Mouse (Mus musculus) megakaryocyte-erythroid progenitor cell, adult 5-6 weeks (primary cell): ENCODE measurements at regions not wholly inside any gene's neighbourhood (a gene's known extent, or its start where the extent isn't known, plus 50 kb on each side); places are given as distances from the start of the nearest gene placed in this dataset.

Experiments
- ATAC-seq: replicated peaks from 2 replicates; pipeline ENCODE4 v1.8.0; 2016; ENCODE audit warnings: mild to moderate bottlenecking, inconsistent platforms; ENCODE audit not compliant: severe bottlenecking, poor library complexity, low FRiP score, low TSS enrichment

GRCm38 (mm10) chr11:84707772-84708171 lies 111.5 kb downstream of the Mrm1 start:
- no peak for ATAC-seq

GRCm38 (mm10) chr11:84706692-84707091 lies 112.6 kb downstream of the Mrm1 start:
- ATAC-seq: no peak

DNA sequence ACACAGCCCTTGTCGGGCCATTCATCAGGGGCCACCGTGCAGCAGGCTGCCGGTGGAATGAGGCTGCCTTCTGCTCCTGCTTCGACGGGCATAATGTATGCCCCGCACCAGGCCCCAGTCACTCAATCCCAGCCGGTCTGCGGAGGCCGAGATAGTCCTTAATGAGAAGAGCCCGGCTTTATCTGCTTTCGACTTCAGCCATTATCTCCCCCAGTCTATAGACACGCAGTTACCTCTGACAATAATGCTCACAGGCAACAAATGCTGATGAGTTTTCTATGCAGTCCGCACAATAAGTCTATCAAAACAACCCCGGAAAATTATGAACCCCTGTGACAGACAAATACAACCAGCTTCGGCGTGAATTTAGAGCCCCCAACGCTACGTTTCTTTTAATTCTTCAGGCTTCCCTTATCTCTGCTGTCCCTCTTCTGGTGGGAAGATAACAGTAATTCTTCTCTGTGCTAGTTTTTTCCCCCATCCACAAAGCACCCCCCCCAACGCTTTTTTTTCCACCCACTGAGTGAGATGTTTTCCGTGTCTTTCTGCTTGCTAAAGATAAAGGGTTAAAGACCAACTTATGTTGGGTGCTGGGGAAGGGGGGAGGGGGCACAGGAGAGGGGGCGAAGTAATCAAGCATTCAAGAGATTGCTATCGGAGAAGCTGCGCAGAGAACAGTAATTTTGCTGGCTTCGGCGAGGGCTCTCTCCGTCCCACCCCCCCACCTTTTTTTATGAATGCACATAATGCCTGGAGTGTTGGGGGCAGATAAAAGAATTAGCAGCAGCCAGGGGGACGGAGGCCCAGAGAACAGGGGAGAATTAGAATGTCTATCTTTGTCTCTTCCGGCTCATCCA lies 117.8 kb downstream of the Mrm1 start:
- ATAC-seq: peak; percentile 84

DNA sequence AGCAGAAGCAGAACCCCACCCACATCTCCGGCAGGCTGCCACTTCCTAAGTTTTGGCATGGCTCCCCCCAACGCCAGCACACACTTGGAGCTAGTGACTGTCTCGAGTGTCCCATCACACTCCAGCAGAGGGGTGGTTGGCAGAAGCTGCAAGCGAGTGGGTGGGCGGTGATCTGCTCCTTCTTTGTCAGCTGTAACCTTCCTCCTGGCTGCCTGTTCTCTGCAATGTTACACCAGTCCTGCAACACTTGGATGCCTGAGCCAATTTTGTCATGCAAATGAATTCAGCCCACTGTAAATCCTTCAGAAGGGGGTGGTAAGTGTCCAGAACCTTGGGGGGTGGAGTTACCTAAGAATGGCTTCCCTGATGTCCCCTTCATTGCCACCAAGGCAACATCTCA lies 121.8 kb downstream of the Mrm1 start:
- no peak for ATAC-seq

DNA sequence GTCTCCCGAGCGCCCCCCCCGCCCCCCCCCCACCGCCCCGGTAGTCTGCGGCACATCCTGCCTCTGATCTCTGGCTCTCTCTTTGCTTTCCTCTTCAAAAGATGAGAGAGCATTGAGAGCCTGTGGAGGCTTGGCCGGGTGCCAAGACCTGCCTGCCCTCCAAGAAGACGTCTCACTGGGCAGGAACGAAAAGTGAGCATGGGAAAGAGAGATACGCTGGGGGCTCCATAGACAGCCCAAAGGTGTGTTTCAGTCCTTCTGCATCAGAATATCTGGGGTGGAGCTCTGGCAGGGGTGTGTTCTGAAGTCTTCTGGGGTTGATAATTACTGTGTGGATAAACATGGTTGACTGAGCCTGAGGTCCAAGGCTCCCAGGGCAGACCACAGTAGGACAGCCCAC lies 126.7 kb downstream of the Mrm1 start:
- ATAC-seq: peak; percentile 66; the same call in 1 of the 2 replicates

- no peak for ATAC-seq
These were observed 127.7 kb downstream of the Mrm1 start for GRCm38 (mm10) chr11:84691410-84692148.

GRCm38 (mm10) chr11:84686473-84686872 lies 132.8 kb downstream of the Mrm1 start:
- no peak for ATAC-seq

- no peak for ATAC-seq
These were observed 135.0 kb downstream of the Mrm1 start for GRCm38 (mm10) chr11:84684325-84684724.

GRCm38 (mm10) chr11:84682931-84683330 lies 136.4 kb downstream of the Mrm1 start:
- ATAC-seq: no peak

GRCm38 (mm10) chr11:84676377-84677078 lies 142.8 kb downstream of the Mrm1 start:
- no peak for ATAC-seq

DNA sequence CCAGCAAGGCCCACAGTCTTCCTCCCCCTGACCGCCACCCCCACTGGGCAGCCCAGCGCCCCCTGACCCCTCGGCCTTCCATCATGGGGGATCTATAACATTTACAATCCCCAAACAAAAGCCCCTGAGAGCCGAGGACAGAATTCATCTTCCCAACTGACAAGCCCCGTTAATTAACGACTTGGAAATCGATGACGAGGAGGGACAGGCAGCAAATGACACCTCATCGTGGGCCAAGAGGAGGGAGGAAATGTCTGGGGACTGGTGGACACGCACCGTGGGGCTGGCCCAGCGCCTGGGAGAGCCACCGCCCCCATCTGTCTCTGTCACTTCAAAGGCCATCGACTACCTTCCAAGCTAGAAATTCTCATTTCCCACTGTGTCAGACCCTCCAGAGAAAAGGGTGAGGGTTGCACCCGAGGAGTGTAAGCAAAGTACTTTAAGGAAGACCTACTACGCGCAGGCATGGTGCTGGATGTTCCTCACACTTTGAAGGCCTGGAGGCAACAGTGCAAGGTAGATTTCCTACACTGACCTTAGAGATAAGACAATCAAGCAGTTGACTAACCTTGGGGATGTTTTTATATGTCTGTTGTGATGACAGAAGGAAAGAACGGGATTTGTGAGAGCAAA lies 146.4 kb downstream of the Mrm1 start:
- no peak for ATAC-seq

DNA sequence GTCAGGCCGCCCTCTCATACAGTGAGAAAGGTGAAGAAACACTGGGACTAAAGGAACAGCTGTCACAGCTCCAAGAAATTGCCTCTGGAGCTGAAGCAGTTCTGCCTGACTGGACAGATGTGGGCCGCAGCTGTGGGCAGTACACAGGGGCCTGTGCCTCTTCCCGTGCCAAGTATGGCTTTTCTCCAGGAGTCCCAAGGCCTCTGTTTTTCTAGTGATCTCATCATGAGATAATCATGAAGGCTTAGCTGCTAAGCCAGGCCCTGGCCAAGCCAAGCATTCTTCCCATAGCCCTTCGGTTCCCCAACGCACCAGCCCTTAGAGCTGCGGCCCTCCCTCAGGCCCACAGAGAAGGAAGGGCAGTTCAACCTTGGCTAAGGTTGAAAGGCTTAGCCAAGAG lies 146.2 kb upstream of the Lhx1 start:
- no peak for ATAC-seq

DNA sequence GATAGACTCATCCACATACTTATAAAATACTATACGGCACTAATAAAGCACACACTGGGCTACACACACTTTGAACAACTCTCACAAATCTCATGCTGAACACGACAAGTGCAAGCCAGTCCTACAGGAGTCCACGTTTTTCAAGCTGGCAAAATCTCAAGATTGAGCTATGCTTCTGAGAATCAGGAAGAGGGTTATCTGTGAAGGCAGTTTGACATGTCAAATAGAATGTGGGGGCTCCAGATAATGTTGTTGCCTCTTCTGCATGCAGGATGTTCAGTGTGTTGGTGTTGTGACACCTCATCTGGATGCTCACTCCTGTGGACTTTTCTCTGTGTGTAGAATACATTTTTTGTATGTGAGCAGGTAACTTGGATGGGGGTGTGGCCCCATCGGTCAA lies 142.4 kb upstream of the Lhx1 start:
- ATAC-seq: no peak

DNA sequence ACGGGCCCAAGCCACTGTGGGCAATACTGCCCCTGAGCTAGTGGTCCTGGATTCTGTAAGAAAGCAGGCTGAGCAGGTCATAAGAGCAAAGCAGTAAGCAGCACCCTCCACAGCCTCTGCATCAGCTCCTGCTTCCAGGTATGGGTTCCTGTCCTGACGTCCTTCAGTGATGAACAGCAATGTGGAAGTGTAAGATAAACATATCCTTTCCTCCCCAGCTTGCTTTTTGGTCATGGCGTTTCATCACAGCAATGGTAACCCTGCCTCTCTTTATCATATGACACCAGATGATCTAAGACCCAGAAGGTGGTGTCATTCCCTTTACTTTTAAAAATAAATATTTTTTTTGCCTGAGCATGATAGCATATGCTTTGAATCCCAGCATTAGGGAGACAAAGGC lies 138.9 kb upstream of the Lhx1 start:
- ATAC-seq: no peak

- no peak for ATAC-seq
These were observed 136.6 kb upstream of the Lhx1 start for GRCm38 (mm10) chr11:84661981-84662380.

DNA sequence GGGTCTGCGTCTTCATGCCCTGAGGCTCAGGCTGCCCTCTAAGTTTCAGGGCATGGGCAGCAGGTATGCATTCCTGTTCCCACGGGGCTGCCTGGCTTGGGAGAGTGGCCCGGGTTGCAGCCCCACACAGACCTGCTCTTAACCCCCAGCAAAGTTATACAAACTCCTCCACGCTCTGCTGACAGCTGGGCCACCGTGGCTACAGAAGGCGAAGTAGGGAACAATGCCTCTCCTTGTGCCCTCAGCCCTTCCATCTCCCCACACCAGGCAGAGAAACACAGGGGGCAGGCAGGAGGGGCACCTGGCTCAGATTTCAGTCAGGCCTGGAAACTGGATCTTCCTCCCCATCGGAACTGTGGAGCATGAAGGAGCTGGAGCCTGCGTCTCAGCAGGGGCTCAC lies 135.5 kb upstream of the Lhx1 start:
- no peak for ATAC-seq

GRCm38 (mm10) chr11:84659370-84659937 lies 134.1 kb upstream of the Lhx1 start:
- no peak for ATAC-seq

- no peak for ATAC-seq
These were observed 128.1 kb upstream of the Lhx1 start for GRCm38 (mm10) chr11:84653481-84653880.

GRCm38 (mm10) chr11:84648899-84649298 lies 123.6 kb upstream of the Lhx1 start:
- ATAC-seq: no peak

GRCm38 (mm10) chr11:84647104-84647503 lies 121.8 kb upstream of the Lhx1 start:
- no peak for ATAC-seq
